Mouse (Mus musculus): ENCODE data around the gene Fam76a. TPM values are rescaled to one million over a fixed set of nuclear protein-coding genes. Genes with fewer than 3 reads are reported as not detected.

Fam76a gene
- polyA plus RNA-seq (2012; rRNA removed) (19.0 and 19.1 TPM in 2 replicates), polyA plus RNA-seq (2014; fragmentation: Nextera tagmentation; extraction: Ambion mirVana) (48.3 and 57.1 TPM in 2 replicates)

DNA sequence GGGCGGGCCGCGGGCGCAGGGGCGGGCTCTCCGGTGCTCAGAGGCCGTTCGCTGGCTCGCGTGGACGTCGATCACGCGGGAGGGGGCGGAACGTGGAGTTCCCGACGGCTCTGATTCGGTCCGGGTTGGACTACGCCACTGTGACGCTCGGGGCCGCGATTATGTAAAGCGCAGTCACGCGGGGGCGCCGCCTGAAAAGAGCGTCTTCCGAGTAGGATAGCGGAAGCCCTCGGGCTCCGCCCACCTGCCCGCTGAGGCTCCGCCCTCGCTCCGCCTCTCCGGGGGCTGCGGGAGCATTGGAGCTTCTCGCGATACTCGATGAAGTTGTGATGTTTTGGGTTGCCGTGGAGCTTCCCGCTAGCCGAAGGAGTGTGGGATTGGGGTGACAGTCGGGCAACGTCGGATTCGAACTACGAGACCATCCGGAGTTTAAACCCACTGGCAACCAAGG, at the start of gene Fam76a:
TSS of gene Fam76a (minus strand) at position 1 of the 451 bp plus-strand sequence.
- no peaks in the 10 kb centered on the region for H3K27me3 ChIP-seq (ENCODE audit: control insufficient read depth, insufficient read depth, low read length)
- 0 out of 2 replicates have a peak, but pooled peaks cover 3% of the 10 kb centered on the region for H3K4me1 ChIP-seq (ENCODE audit: control insufficient read depth, insufficient read depth, low read length)
- H3K9ac ChIP-seq (ENCODE audit: low read depth, low read length, severe bottlenecking) = peak within 1 kb of the TSS; percentile 84
- H3K4me3 ChIP-seq (replicated peaks; ENCODE audit: low read length) = peak within 1 kb of the TSS; percentile 95
- DNase-seq (ENCODE audit: low spot score) (peak; percentile 99), ATAC-seq (ENCODE audit: low FRiP score, low read depth) (peak; percentile 98)
- peak within 1 kb of the TSS; percentile 59 for H3K4me2 ChIP-seq (replicated peaks; ENCODE audit: low read depth, low read length, severe bottlenecking)
- H3K36me3 ChIP-seq (ENCODE audit: control insufficient read depth, insufficient read depth, low read length) = peaks cover 10% of the 10 kb centered on the region; the same call in 1 of the 2 replicates
- no peaks in the 10 kb centered on the region for H3K9me3 ChIP-seq (ENCODE audit: control insufficient read depth, low read length)
- TF ChIP-seq POLR2A (IDR thresholded peaks at IDR 0.05; ENCODE audit: borderline replicate concordance, extremely low read depth, insufficient read depth, insufficient read length) = peak; percentile 46; the same call in 1 of the 2 replicates
- 0% methylated on average over 37 of the region's 53 CpGs for WGBS
- H3K27ac ChIP-seq (replicated peaks; ENCODE audit: low read depth, low read length) = peak within 1 kb of the TSS; percentile 75

DNA sequence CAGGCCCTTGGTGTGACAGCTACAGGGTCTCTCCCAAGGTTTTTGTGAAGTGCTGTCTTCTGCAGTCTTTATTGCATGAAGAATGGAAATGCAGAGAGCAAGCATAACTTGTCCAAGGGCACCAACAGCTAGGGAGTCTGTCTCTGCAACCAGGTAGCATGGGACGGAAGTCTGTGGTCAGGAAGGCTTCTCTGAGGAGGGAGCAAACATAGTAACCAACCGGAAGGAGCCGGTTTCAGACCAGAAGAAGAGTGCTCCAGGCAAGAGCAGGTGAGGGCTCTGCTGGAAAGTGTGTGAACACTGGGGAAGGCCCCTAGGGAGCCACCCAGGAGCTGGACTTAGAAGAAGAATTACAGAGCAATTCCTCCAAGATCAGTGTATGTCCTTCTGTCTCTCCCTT, 49.7 kb upstream of the Fam76a start:
- Histone ChIP-seq H3K9me3 (ENCODE audit: control insufficient read depth, low read length) (no peaks in the 10 kb centered on the region), H3K27ac (replicated peaks; ENCODE audit: low read depth, low read length) (no peak overlapping the region), H3K4me3 (replicated peaks; ENCODE audit: low read length) (no peak overlapping the region), H3K36me3 (ENCODE audit: control insufficient read depth, insufficient read depth, low read length) (no peaks in the 10 kb centered on the region), H3K4me2 (replicated peaks; ENCODE audit: low read depth, low read length, severe bottlenecking) (no peak overlapping the region), H3K9ac (ENCODE audit: low read depth, low read length, severe bottlenecking) (no peak overlapping the region), H3K27me3 (ENCODE audit: control insufficient read depth, insufficient read depth, low read length) (no peaks in the 10 kb centered on the region; the same call in 1 of the 2 replicates), H3K4me1 (ENCODE audit: control insufficient read depth, insufficient read depth, low read length) (peaks cover 20% of the 10 kb centered on the region; the same call in 1 of the 2 replicates)
- DNase-seq (ENCODE audit: low spot score) = no peak
- 66% methylated on average over 3 of the region's 3 CpGs for WGBS
- TF ChIP-seq POLR2A (IDR thresholded peaks at IDR 0.05; ENCODE audit: borderline replicate concordance, extremely low read depth, insufficient read depth, insufficient read length) = no peak
- no peak for ATAC-seq (ENCODE audit: low FRiP score, low read depth)

DNA sequence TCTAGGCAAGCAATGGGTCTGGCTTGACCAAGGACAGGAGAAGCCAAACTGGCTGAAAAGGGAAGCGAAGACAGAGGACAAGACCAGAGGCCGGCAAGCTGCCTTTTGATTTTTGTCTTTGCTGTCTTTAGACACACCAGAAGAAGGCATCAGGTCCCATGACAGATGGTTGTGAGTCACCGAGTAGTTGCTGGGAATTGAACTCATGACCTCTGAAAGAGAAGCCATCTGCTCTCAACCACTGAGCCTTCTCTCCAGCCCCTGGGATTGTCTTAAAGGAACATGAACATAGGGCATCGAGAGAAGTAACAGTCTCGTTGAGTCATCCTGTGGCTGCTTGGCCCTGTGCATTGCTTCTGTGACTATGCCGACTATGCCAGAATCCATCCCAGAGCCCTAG, 49.2 kb upstream of the Fam76a start:
- Histone ChIP-seq H3K4me3 (replicated peaks; ENCODE audit: low read length) (no peak overlapping the region), H3K4me2 (replicated peaks; ENCODE audit: low read depth, low read length, severe bottlenecking) (no peak overlapping the region), H3K36me3 (ENCODE audit: control insufficient read depth, insufficient read depth, low read length) (no peaks in the 10 kb centered on the region), H3K9me3 (ENCODE audit: control insufficient read depth, low read length) (no peaks in the 10 kb centered on the region), H3K4me1 (ENCODE audit: control insufficient read depth, insufficient read depth, low read length) (peaks cover 20% of the 10 kb centered on the region; the same call in 1 of the 2 replicates), H3K9ac (ENCODE audit: low read depth, low read length, severe bottlenecking) (no peak overlapping the region), H3K27me3 (ENCODE audit: control insufficient read depth, insufficient read depth, low read length) (no peaks in the 10 kb centered on the region; the same call in 1 of the 2 replicates), H3K27ac (replicated peaks; ENCODE audit: low read depth, low read length) (no peak overlapping the region)
- ATAC-seq (ENCODE audit: low FRiP score, low read depth) (no peak), DNase-seq (ENCODE audit: low spot score) (no peak)
- no peak for TF ChIP-seq POLR2A (IDR thresholded peaks at IDR 0.05; ENCODE audit: borderline replicate concordance, extremely low read depth, insufficient read depth, insufficient read length)
- 77% methylated on average over 6 of the region's 6 CpGs for WGBS

DNA sequence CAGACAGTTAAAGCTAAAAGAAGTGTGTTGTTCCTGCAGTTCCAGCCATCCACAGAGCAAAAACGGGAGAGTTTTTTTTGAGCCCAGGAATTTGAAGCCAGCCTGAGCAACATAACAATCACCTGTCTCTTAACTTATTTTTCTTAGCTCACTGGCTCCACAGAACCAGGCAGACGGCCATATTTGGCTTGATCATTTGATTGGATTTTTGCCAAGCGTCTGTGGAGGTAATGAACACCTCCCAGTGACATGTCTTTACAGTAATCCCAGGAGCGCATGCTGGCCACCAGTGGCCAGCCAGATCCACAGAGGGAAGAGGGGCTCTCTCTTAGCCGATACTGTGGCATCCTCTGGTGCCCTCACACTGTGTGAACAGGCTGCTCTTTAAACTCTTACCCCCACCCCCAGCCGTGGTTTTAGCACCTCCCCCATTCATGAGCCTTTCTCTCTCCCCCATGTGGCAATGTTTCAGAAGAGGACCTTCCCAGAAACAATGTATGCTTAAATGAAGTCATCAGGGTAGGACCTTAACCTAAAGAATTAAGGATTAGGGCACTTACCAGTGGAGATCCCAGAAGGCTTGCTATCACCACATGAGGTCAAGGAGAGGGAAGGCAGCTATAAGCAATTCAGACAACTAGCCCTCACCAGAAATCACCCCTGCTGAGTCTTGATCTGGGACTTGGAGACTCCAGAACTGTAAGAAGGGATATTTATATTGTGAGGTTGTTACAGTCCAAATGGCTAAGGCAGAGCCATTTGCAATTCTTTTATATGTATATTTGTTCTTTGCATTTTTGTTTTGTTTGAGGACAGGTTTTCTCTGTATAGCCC, 46.0 kb upstream of the Fam76a start:
- no peak overlapping the region for H3K4me2 ChIP-seq (replicated peaks; ENCODE audit: low read depth, low read length, severe bottlenecking)
- ATAC-seq (ENCODE audit: low FRiP score, low read depth) = no peak

DNA sequence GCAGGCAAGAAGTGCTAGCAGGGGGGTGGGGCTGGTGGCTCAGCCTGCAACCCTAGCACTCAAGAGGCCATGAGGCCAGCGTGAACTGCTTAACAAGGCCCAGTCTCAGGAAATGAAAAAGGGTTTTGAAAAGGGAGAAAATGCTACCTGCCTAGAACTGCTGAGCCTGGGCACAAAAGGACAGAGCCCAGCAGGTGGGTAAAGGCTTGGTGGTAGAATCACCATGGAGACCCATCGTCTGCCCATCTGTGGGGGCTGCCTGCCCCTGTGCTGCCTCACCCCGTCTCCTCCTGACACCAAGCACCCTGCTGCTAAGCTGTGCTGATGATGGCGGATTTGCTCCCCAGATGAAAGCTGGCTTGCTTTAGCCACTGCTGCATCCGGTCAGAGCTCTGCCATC, 42.1 kb upstream of the Fam76a start:
- DNase-seq (ENCODE audit: low spot score) = no peak
- no peak overlapping the region for H3K9ac ChIP-seq (ENCODE audit: low read depth, low read length, severe bottlenecking)
- no peak for ATAC-seq (ENCODE audit: low FRiP score, low read depth)
- H3K4me3 ChIP-seq (replicated peaks; ENCODE audit: low read length) = no peak overlapping the region
- no peak overlapping the region for H3K4me2 ChIP-seq (replicated peaks; ENCODE audit: low read depth, low read length, severe bottlenecking)
- no peaks in the 10 kb centered on the region for H3K36me3 ChIP-seq (ENCODE audit: control insufficient read depth, insufficient read depth, low read length)
- no peaks in the 10 kb centered on the region for H3K27me3 ChIP-seq (ENCODE audit: control insufficient read depth, insufficient read depth, low read length)
- no peaks in the 10 kb centered on the region for H3K9me3 ChIP-seq (ENCODE audit: control insufficient read depth, low read length)
- peaks cover 7% of the 10 kb centered on the region for H3K4me1 ChIP-seq (ENCODE audit: control insufficient read depth, insufficient read depth, low read length)
- WGBS = 39% methylated on average over 5 of the region's 5 CpGs
- no peak overlapping the region for H3K27ac ChIP-seq (replicated peaks; ENCODE audit: low read depth, low read length)
- TF ChIP-seq POLR2A (IDR thresholded peaks at IDR 0.05; ENCODE audit: borderline replicate concordance, extremely low read depth, insufficient read depth, insufficient read length) = no peak

More for the DNA sequence above, 46.0 kb upstream of the Fam76a start:
- no peak for DNase-seq (ENCODE audit: low spot score)
- Histone ChIP-seq H3K4me1 (ENCODE audit: control insufficient read depth, insufficient read depth, low read length) (no peaks in the 10 kb centered on the region), H3K9ac (ENCODE audit: low read depth, low read length, severe bottlenecking) (no peak overlapping the region), H3K36me3 (ENCODE audit: control insufficient read depth, insufficient read depth, low read length) (no peaks in the 10 kb centered on the region), H3K4me3 (replicated peaks; ENCODE audit: low read length) (no peak overlapping the region), H3K9me3 (ENCODE audit: control insufficient read depth, low read length) (no peaks in the 10 kb centered on the region), H3K27ac (replicated peaks; ENCODE audit: low read depth, low read length) (no peak overlapping the region), H3K27me3 (ENCODE audit: control insufficient read depth, insufficient read depth, low read length) (no peaks in the 10 kb centered on the region)
- WGBS = 32% methylated on average over 6 of the region's 6 CpGs
- no peak for TF ChIP-seq POLR2A (IDR thresholded peaks at IDR 0.05; ENCODE audit: borderline replicate concordance, extremely low read depth, insufficient read depth, insufficient read length)
